Mouse (Mus musculus) macrophage (primary cell): ENCODE results near the gene Klhdc8a. TPM values are rescaled to one million over a fixed set of nuclear protein-coding genes. Genes with fewer than 3 reads are reported as not detected.

Experiments used
- H3K27ac ChIP-seq: fragments of 350-480 bp; formaldehyde crosslinking; 2 replicates; pipeline ENCODE4 v1.9.0; 2021
- H3K36me3 ChIP-seq: fragments of 350-480 bp; formaldehyde crosslinking; 2 replicates; pipeline ENCODE4 v1.9.0; 2021; ENCODE audit errors: inconsistent target
- H3K4me3 ChIP-seq: fragments of 350-480 bp; formaldehyde crosslinking; 2 replicates; pipeline ENCODE4 v1.9.0; 2021; ENCODE audit errors: inconsistent target
- H3K79me2 ChIP-seq: fragments of 350-480 bp; formaldehyde crosslinking; 2 replicates; pipeline ENCODE4 v1.9.0; 2021; ENCODE audit errors: inconsistent target
- WGBS: methylation state at CpG from one replicate; pipeline ENCODE4 v1.1.7; 2026; ENCODE audit warnings: inconsistent platforms; ENCODE audit not compliant: missing documents; 5-methylcytosine and 5-hydroxymethylcytosine counted together
- polyA plus RNA-seq: library from polyadenylated mRNA; stranded (reverse); fragments of 250-400 nt; gene quantifications from 3 replicates; pipeline ENCODE4 v1.2.4, GENCODE M21; 2018; ENCODE audit warnings: inconsistent platforms

The Klhdc8a gene
- polyA plus RNA-seq, 1 experiment from 2014 or later = not detected

DNA sequence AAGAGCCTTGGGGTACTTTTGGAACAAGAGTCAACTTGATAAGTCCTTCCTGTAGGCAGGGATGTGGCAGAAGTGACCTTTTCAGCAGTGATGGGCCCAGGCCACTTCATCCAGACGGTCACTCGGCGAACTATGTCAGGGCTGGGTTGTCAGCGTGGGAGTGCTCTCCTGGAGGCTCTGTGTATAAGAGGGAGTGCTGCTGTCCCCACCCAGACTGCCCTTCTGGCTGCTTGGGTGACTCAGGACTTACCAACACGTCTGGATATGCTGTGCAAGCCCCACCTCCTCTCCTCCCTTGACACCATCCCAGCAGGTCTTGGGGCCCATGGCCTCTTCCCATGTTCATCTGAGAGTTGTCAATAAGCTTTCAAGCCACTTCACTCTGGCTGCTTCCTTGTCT is 55.0 kb downstream of the Klhdc8a start:
- Histone ChIP-seq H3K79me2 (no peaks in the 10 kb centered on the region), H3K4me3 (no peak overlapping the region), H3K27ac (no peak overlapping the region), H3K36me3 (peaks cover 14% of the 10 kb centered on the region; the same call in 1 of the 2 replicates)
- WGBS = 85% methylated on average over 5 of the region's 5 CpGs

DNA sequence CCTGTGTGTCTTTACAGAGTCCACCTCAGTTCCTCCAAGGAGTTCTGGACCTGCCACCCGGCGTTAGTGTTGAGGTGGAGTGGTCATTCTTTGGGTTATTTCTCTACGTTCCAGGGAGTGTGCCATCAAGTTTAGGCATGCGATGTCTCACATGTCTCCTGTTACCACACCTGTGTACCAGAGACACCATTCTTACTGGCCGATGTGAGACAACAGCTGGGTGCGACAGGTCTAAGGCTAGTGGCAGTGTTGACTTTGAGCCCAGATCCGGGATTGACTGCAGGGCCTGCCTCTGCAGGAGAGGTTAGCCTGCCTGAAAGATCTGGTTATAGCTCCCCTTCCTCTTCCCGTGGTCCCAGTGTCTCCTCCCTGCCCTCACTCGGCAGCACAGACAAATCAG is 55.8 kb downstream of the Klhdc8a start:
- no peak overlapping the region for H3K4me3 ChIP-seq
- WGBS = 91% methylated on average over 8 of the region's 9 CpGs
- no peak overlapping the region for H3K27ac ChIP-seq
- H3K36me3 ChIP-seq = peaks cover 22% of the 10 kb centered on the region; the same call in 1 of the 2 replicates
- no peaks in the 10 kb centered on the region for H3K79me2 ChIP-seq

DNA sequence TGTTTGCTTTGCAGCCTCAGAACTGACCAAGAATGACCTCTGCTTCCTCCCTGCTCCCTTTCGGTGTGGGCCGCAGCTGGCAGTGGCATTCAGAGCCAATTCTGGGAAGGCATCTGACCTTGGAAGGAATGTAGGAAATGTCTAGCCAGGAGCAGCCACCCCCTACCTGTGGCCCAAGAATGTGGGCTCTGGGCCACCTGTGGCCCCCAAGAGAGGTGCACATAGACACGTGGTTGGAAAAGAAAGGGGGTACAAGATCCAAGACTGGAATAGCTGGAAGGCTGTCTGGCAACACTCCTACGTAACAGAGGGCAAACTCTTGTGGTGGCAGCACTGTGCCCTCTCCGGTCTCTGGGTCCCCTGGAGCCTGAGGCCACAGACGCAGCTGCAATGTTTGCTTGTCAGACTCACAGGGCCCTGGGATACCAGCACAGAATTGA is 56.8 kb downstream of the Klhdc8a start:
- no peak overlapping the region for H3K4me3 ChIP-seq
- no peak overlapping the region for H3K27ac ChIP-seq
- H3K79me2 ChIP-seq = no peaks in the 10 kb centered on the region
- H3K36me3 ChIP-seq = peaks cover 30% of the 10 kb centered on the region; the same call in 1 of the 2 replicates
- WGBS = 99% methylated on average over 6 of the region's 6 CpGs

DNA sequence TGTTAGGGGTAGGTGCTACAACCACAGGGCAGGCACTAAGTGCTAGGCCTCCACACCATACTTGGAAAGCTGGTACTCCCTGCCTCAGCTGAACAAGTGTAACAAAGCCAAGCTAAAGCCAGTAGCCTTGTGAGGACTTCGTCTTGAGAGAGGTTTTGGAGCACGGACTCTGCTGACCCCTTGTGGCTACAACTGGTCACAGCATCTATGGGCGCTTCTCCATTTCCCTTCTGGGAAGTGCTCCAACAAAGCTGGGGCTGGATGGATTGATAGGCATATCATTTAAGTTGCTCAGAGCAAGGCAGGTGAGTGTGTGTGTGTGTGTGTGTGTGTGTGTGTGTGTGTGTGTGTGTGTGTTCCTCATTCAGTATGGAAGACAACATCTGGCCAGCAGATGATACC is 57.4 kb downstream of the Klhdc8a start:
- H3K27ac ChIP-seq = no peak overlapping the region
- H3K79me2 ChIP-seq = no peaks in the 10 kb centered on the region
- peaks cover 28% of the 10 kb centered on the region for H3K36me3 ChIP-seq
- H3K4me3 ChIP-seq = no peak overlapping the region
- WGBS = 0% methylated on average over 3 of the region's 3 CpGs

DNA sequence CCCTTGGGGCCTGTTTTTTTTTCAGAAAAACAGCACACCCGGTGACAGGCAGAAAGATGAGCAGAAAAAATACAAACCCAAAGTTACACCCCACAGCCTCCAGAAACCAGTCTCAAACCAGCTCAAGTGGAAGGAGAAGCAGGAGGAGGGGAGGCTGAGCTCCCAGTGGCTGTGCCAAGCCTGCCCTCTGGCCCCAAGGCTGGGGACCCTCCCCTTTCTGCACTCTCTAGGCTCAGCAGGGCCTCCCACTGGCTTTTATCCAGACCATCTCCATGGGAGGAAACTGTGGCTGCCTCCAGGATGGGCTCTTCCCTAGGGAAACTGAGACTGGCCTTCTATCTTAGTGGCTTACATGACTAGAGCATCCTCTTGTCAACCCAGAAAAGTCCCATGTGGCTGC is 58.4 kb downstream of the Klhdc8a start:
- WGBS = 83% methylated on average over 1 of the region's 1 CpGs
- Histone ChIP-seq H3K27ac (no peak overlapping the region), H3K36me3 (peaks cover 28% of the 10 kb centered on the region), H3K79me2 (no peaks in the 10 kb centered on the region), H3K4me3 (no peak overlapping the region)

Other genes starting within 250 kb of the Klhdc8a start
- 0.13 TPM in 1 of 3 replicates, not detected in the others for gene Mfsd4a, start 230.6 kb upstream of the Klhdc8a start, polyA plus RNA-seq
- 71.8 to 165 TPM (median 102 TPM) in 3 replicates for gene Cdk18, start 158.9 kb upstream of the Klhdc8a start, polyA plus RNA-seq
- not detected in 3 replicates for gene Lemd1, start 107.2 kb upstream of the Klhdc8a start, polyA plus RNA-seq
- gene AC124108.1, start 107.2 kb upstream of the Klhdc8a start, polyA plus RNA-seq = not detected in 3 replicates
- not detected in 3 replicates for gene Gm10188, start 68.9 kb upstream of the Klhdc8a start, polyA plus RNA-seq
- 12.2 to 19.5 TPM (median 16.2 TPM) in 3 replicates for gene Nuak2, start 17.5 kb downstream of the Klhdc8a start, polyA plus RNA-seq
- gene Tmcc2, start 92.7 kb downstream of the Klhdc8a start, polyA plus RNA-seq = 2.6 to 6.5 TPM (median 2.9 TPM) in 3 replicates
- gene Dstyk, start 118.9 kb downstream of the Klhdc8a start, polyA plus RNA-seq = 9.6 to 14.6 TPM (median 10.1 TPM) in 3 replicates
- 31.0 to 43.9 TPM (median 43.1 TPM) in 3 replicates for gene Rbbp5, start 178.7 kb downstream of the Klhdc8a start, polyA plus RNA-seq
- 4.3 to 7.6 TPM (median 5.6 TPM) in 3 replicates for gene Tmem81, start 207.6 kb downstream of the Klhdc8a start, polyA plus RNA-seq
- not detected in 3 replicates for gene Cntn2, start 244.6 kb downstream of the Klhdc8a start, polyA plus RNA-seq